Mouse (Mus musculus) bone marrow macrophage, adult 2 months (primary cell): ENCODE measurements around the gene Uhrf1bp1.

Experiments used
- CTCF ChIP-seq: IDR thresholded peaks from 2 replicates; pipeline ENCODE4 v1.5.1; 2012; ENCODE audit warnings: low read depth, mild to moderate bottlenecking, low read length, moderate library complexity
- POLR2A ChIP-seq: IDR thresholded peaks from 2 replicates; pipeline ENCODE4 v1.6.1; 2012; ENCODE audit warnings: mild to moderate bottlenecking, low read depth, low read length, borderline replicate concordance

DNA sequence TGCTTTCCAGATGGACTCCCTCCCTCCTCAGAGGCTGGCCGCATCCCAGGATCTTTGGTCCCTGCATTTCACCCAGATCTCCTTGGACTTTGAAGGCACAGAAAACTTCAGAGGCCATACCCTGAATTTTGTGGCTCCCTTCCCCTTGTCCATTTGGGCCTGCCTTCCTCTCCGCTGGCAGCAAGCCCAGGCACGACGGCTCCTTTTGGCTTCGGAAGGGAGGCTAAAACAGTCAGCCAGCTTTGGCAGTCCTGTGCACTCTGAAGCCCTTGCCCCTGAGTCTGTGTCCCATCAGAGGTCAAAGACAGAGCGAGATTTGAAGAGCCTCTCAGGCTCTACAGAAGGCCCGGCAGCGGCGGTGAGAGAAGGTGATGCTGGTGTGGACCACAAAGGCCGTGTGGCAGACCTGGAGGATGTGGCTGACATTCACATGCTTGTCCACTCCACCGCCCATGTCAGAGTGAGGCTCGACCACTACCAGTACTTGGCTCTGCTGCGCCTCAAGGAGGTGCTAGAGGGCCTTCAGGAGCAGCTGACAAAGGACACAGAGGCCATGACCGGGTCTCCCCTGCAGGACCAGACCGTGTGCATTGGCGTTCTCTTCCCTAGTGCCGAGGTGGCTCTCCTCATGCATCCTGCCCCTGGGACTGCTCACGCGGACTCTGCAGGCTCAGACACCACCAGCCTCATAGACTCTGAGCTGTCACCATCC lies 30.4 kb downstream of the Uhrf1bp1 start:
- no peak for TF ChIP-seq POLR2A
- TF ChIP-seq CTCF = no peak
